Mouse (Mus musculus) layer of hippocampus, adult 6 months (tissue): ENCODE data around the gene Defa2. TPM values are rescaled to one million over a fixed set of nuclear protein-coding genes. Genes with fewer than 3 reads are reported as not detected.

Source experiments
- long read RNA-seq, 2 experiments: library from polyadenylated mRNA; unstranded; transcript quantifications; one replicate each; pipeline ENCODE4 v2.0.0; 2019 to 2020
- polyA plus RNA-seq: library from polyadenylated mRNA; unstranded; fragments of <200 nt; fragmentation: Nextera tagmentation; gene quantifications from 2 replicates; pipeline ENCODE4 v1.2.3, GENCODE M21; 2021

Defa2 gene
- not detected in 2 replicates for polyA plus RNA-seq
- long read RNA-seq, experiment 1 = 0 reads
- long read RNA-seq, experiment 2 = 0 reads

GRCm38 (mm10) chr8:21378215-21378614, at the start of gene Defa2:
TSS of gene Defa2 (plus strand) at chr8:21378515.

GRCm38 (mm10) chr8:21391511-21391910, 13.2 kb downstream of the Defa2 start, which contains the start of gene Defa33:
TSS of gene Defa33 (plus strand) at chr8:21391811.

GRCm38 (mm10) chr8:21427111-21427510, 48.8 kb downstream of the Defa2 start, which contains the start of gene Defa36:
TSS of gene Defa36 (plus strand) at chr8:21427411.

Other genes starting within 250 kb of the Defa2 start
- gene Defa30, start 243.9 kb upstream of the Defa2 start, polyA plus RNA-seq = not detected in 2 replicates
- gene Defa22, start 216.2 kb upstream of the Defa2 start, polyA plus RNA-seq = not detected in 2 replicates
- not detected in 2 replicates for gene Defa31, start 186.9 kb upstream of the Defa2 start, polyA plus RNA-seq
- not detected in 2 replicates for gene Gm15293, start 177.0 kb upstream of the Defa2 start, polyA plus RNA-seq
- not detected in 2 replicates for gene Gm15292, start 128.8 kb upstream of the Defa2 start, polyA plus RNA-seq
- not detected in 2 replicates for gene Defa27, start 63.0 kb upstream of the Defa2 start, polyA plus RNA-seq
- not detected in 2 replicates for gene Defa29, start 51.5 kb upstream of the Defa2 start, polyA plus RNA-seq
- gene Defa33, start 13.3 kb downstream of the Defa2 start, polyA plus RNA-seq = not detected in 2 replicates
- gene Defa36, start 48.9 kb downstream of the Defa2 start, polyA plus RNA-seq = not detected in 2 replicates
- gene Gm7849, start 78.0 kb downstream of the Defa2 start, polyA plus RNA-seq = not detected in 2 replicates
- gene Defa20, start 130.7 kb downstream of the Defa2 start, polyA plus RNA-seq = not detected in 2 replicates
- not detected in 2 replicates for gene Defa32, start 150.5 kb downstream of the Defa2 start, polyA plus RNA-seq
- not detected in 2 replicates for gene Defa37, start 186.9 kb downstream of the Defa2 start, polyA plus RNA-seq
- gene Defa28, start 204.5 kb downstream of the Defa2 start, polyA plus RNA-seq = not detected in 2 replicates
- not detected in 2 replicates for gene Gm7861, start 216.0 kb downstream of the Defa2 start, polyA plus RNA-seq
- gene Defa26, start 239.7 kb downstream of the Defa2 start, polyA plus RNA-seq = not detected in 2 replicates